Mouse (Mus musculus) lung, postnatal 25 days (tissue): ENCODE data around the gene Canx.
"Not testable (repeated sequence)": the region's sequence is repeated elsewhere in the genome, so short reads cannot be mapped to it uniquely, and the experiment has no call there.

Experiments used
- DNase-seq: peaks from one replicate; pipeline ENCODE4 v3.0.0; 2022; ENCODE audit warnings: low spot score

Canx gene

GRCm38 (mm10) chr11:50325496-50326301 lies at the start of gene Canx:
Canx (minus strand) TSS chr11:50325673.
- peak; percentile 99 for DNase-seq

GRCm38 (mm10) chr11:50374286-50375015 lies 49.0 kb upstream of the Canx start:
- no peak for DNase-seq

GRCm38 (mm10) chr11:50373621-50374020 lies 48.1 kb upstream of the Canx start:
- no peak for DNase-seq

- no peak for DNase-seq
Observed at GRCm38 (mm10) chr11:50373086-50373485, 47.6 kb upstream of the Canx start.

- no peak for DNase-seq
Observed at GRCm38 (mm10) chr11:50371911-50372310, 46.4 kb upstream of the Canx start.

- DNase-seq: peak; percentile 59
Observed at GRCm38 (mm10) chr11:50371399-50371841, 45.9 kb upstream of the Canx start.

- no peak for DNase-seq
Observed at GRCm38 (mm10) chr11:50370969-50371368, 45.5 kb upstream of the Canx start.

GRCm38 (mm10) chr11:50369360-50369911 lies 44.0 kb upstream of the Canx start:
- peak; percentile 18 for DNase-seq

GRCm38 (mm10) chr11:50367531-50367930 lies 42.1 kb upstream of the Canx start:
- DNase-seq: no peak

GRCm38 (mm10) chr11:50365322-50365721 lies 39.8 kb upstream of the Canx start:
- no peak for DNase-seq

- DNase-seq: peak; percentile 81
Observed at GRCm38 (mm10) chr11:50364548-50364947, 39.1 kb upstream of the Canx start.

- not testable (repeated sequence) for DNase-seq
Observed at GRCm38 (mm10) chr11:50361282-50361681, 35.8 kb upstream of the Canx start.

GRCm38 (mm10) chr11:50358950-50359861 lies 33.7 kb upstream of the Canx start:
- peak; percentile 47 for DNase-seq

- peak; percentile 9 for DNase-seq
Observed at GRCm38 (mm10) chr11:50355395-50355794, 29.9 kb upstream of the Canx start.

GRCm38 (mm10) chr11:50354851-50355250 lies 29.4 kb upstream of the Canx start:
- DNase-seq: no peak

- DNase-seq: no peak
Observed at GRCm38 (mm10) chr11:50354162-50354561, 28.7 kb upstream of the Canx start, which contains the start of gene Cby3. Cby3 (plus strand) TSS chr11:50354462.

GRCm38 (mm10) chr11:50352177-50352576 lies 26.7 kb upstream of the Canx start:
- DNase-seq: no peak

- DNase-seq: no peak
Observed at GRCm38 (mm10) chr11:50346256-50347032, 21.0 kb upstream of the Canx start.

- no peak for DNase-seq
Observed at GRCm38 (mm10) chr11:50345486-50345885, 20.0 kb upstream of the Canx start.

GRCm38 (mm10) chr11:50336891-50337290 lies 11.4 kb upstream of the Canx start:
- no peak for DNase-seq

GRCm38 (mm10) chr11:50336126-50336525 lies 10.7 kb upstream of the Canx start:
- no peak for DNase-seq
